Mouse (Mus musculus) left cerebral cortex, postnatal 36 days (tissue): ENCODE data around the gene Hectd3. TPM values are rescaled to one million over a fixed set of nuclear protein-coding genes. Genes with fewer than 3 reads are reported as not detected.

Source experiments
- DNase-seq, 2 experiments: peaks; one replicate each; pipeline ENCODE4 v3.0.0; 2021 to 2022; ENCODE audit warnings: low spot score in 2 of 2, mixed read lengths in 1 of 2
- intact Hi-C: fragments of 180-260 bp; cut with DNase I; formaldehyde crosslinking; loops from one replicate; pipeline ENCODE4 v1.15.1; 2025
- total RNA-seq, 2 experiments: library from RNA; stranded (reverse); gene quantifications; 2 replicates each; pipeline ENCODE4 v1.2.3; 2021

Gene Hectd3
- 10 to 100 TPM; 41.5 to 45.7 TPM for total RNA-seq

- intact Hi-C loops = loop anchor here (5.0 to 10.0 kb wide), 2 partner anchors 142 to 270 kb away; partner anchors contain the start of gene Tesk2
These were observed at the start of gene Hectd3 for GRCm38 (mm10) chr4:116995131-116995797. Gene Hectd3 (plus strand): TSS chr4:116995317.

GRCm38 (mm10) chr4:116951642-116952041 lies 43.5 kb upstream of the Hectd3 start:
- intact Hi-C loops = no loop called here
- DNase-seq = no peak

More at GRCm38 (mm10) chr4:116995131-116995797, at the start of gene Hectd3:
- peak; percentile 63 for DNase-seq

GRCm38 (mm10) chr4:116954951-116955350 lies 40.2 kb upstream of the Hectd3 start:
- DNase-seq = no peak
- intact Hi-C loops = no loop called here

GRCm38 (mm10) chr4:116976503-116976902 lies 18.6 kb upstream of the Hectd3 start:
- intact Hi-C loops = no loop called here

GRCm38 (mm10) chr4:116985681-116986080 lies 9.4 kb upstream of the Hectd3 start:
- no peak for DNase-seq
- intact Hi-C loops = no loop called here

More at GRCm38 (mm10) chr4:116976503-116976902, 18.6 kb upstream of the Hectd3 start:
- DNase-seq = no peak

- DNase-seq = peak; percentile 50 to 55
- intact Hi-C loops = no loop called here
These were observed 8.6 kb upstream of the Hectd3 start for GRCm38 (mm10) chr4:116986400-116987121.

GRCm38 (mm10) chr4:116987122-116987456 lies 8.0 kb upstream of the Hectd3 start:
- DNase-seq = no peak
- intact Hi-C loops = no loop called here

- intact Hi-C loops = loop anchor here (2.0 to 10.0 kb wide), 2 partner anchors 113 to 265 kb away; partner anchors contain the start of genes Tesk2 and Zswim5
- no peak for DNase-seq
These were observed 5.4 kb upstream of the Hectd3 start for GRCm38 (mm10) chr4:116989731-116990130.

GRCm38 (mm10) chr4:116991366-116991765 lies 3.8 kb upstream of the Hectd3 start:
- DNase-seq = peak; percentile 74 to 80
- intact Hi-C loops = loop anchor here (1.0 to 10.0 kb wide), 3 partner anchors 115 to 267 kb away; partner anchors contain the start of genes Tesk2 and Zswim5

- intact Hi-C loops = loop anchor here (10.0 kb wide), 1 partner anchor 269 kb away; the partner anchor contains the start of gene Tesk2
- DNase-seq = peak; percentile 92
These were observed 1.2 kb upstream of the Hectd3 start, which contains the start of gene Urod for GRCm38 (mm10) chr4:116993672-116994621. Gene Urod (minus strand): TSS chr4:116994413.

- DNase-seq = no peak
- intact Hi-C loops = loop anchor here (5.0 to 10.0 kb wide), 2 partner anchors 142 to 271 kb away; partner anchors contain the start of gene Tesk2
These were observed 650 bp downstream of the Hectd3 start for GRCm38 (mm10) chr4:116995798-116996135.

- DNase-seq = no peak
- intact Hi-C loops = loop anchor here (5.0 to 10.0 kb wide), 3 partner anchors 123 to 275 kb away; partner anchors contain the start of gene Tesk2
These were observed 4.5 kb downstream of the Hectd3 start for GRCm38 (mm10) chr4:116999513-117000154.

- intact Hi-C loops = loop anchor here (5.0 kb wide), 1 partner anchor 120 kb away; no protein-coding TSS in a partner anchor
- no peak for DNase-seq
These were observed 6.8 kb downstream of the Hectd3 start for GRCm38 (mm10) chr4:117001957-117002356.

- intact Hi-C loops = loop anchor here (5.0 kb wide), 1 partner anchor 119 kb away; no protein-coding TSS in a partner anchor
- DNase-seq = peak in 1 of 2 experiments; percentile 30
These were observed 7.7 kb downstream of the Hectd3 start for GRCm38 (mm10) chr4:117002543-117003521.

GRCm38 (mm10) chr4:117004649-117005048 lies 9.5 kb downstream of the Hectd3 start:
- DNase-seq = no peak
- intact Hi-C loops = loop anchor here (5.0 kb wide), 1 partner anchor 118 kb away; no protein-coding TSS in a partner anchor

- intact Hi-C loops = no loop called here
- no peak for DNase-seq
These were observed 10.7 kb downstream of the Hectd3 start for GRCm38 (mm10) chr4:117005611-117006400.

GRCm38 (mm10) chr4:117007058-117007457 lies 11.9 kb downstream of the Hectd3 start:
- DNase-seq = no peak
- intact Hi-C loops = no loop called here
